Mouse (Mus musculus) erythroblast, embryonic 14.5 days (primary cell): ENCODE data around the gene Pgf.

Experiments used
- GATA1 ChIP-seq: IDR thresholded peaks from 2 replicates; pipeline ENCODE4 v1.6.1; 2012; ENCODE audit warnings: low read length, inconsistent platforms, mixed read lengths
- TAL1 ChIP-seq: IDR thresholded peaks from 3 replicates; pipeline ENCODE4 v1.6.1; 2012; ENCODE audit warnings: low read length, inconsistent platforms, mixed read lengths

GRCm38 (mm10) chr12:85158801-85159200 lies 18.8 kb downstream of the Pgf start:
- TF ChIP-seq TAL1 (no peak), GATA1 (no peak)
